Mouse (Mus musculus): ENCODE results near the gene Serinc4.

Gene Serinc4

GRCm38 (mm10) chr2:121447006-121447405 lies 9.6 kb downstream of the Serinc4 start:
- WGBS, result 88% methylated on average over 3 of the region's 3 CpGs

GRCm38 (mm10) chr2:121446506-121446905 lies 10.1 kb downstream of the Serinc4 start:
- 87% methylated on average over 4 of the region's 4 CpGs for WGBS

- WGBS, result 86% methylated on average over 3 of the region's 3 CpGs
Measured at GRCm38 (mm10) chr2:121445117-121445516, 11.5 kb downstream of the Serinc4 start.

- WGBS, result 93% methylated on average over 1 of the region's 1 CpGs
Measured at GRCm38 (mm10) chr2:121444178-121444577, 12.4 kb downstream of the Serinc4 start, which contains the start of gene Ell3. Gene Ell3, minus strand, starts transcription at chr2:121444278.

- 17% methylated on average over 8 of the region's 8 CpGs for WGBS
Measured at GRCm38 (mm10) chr2:121443068-121443349, 13.6 kb downstream of the Serinc4 start.

GRCm38 (mm10) chr2:121442259-121443067 lies 14.1 kb downstream of the Serinc4 start:
- 1% methylated on average over 30 of the region's 30 CpGs for WGBS

- WGBS, result 19% methylated on average over 11 of the region's 11 CpGs
Measured at GRCm38 (mm10) chr2:121441800-121442199, 14.8 kb downstream of the Serinc4 start.

GRCm38 (mm10) chr2:121440834-121441605 lies 15.6 kb downstream of the Serinc4 start:
- WGBS, result 74% methylated on average over 5 of the region's 5 CpGs

GRCm38 (mm10) chr2:121439746-121440145 lies 16.8 kb downstream of the Serinc4 start:
- 77% methylated on average over 4 of the region's 4 CpGs for WGBS

- WGBS, result 97% methylated on average over 1 of the region's 1 CpGs
Measured at GRCm38 (mm10) chr2:121434854-121435253, 21.7 kb downstream of the Serinc4 start.

- WGBS, result 87% methylated on average over 2 of the region's 2 CpGs
Measured at GRCm38 (mm10) chr2:121425890-121426289, 30.7 kb downstream of the Serinc4 start.

GRCm38 (mm10) chr2:121423166-121423565 lies 33.4 kb downstream of the Serinc4 start:
- 84% methylated on average over 2 of the region's 2 CpGs for WGBS

- WGBS, result 58% methylated on average over 3 of the region's 3 CpGs
Measured at GRCm38 (mm10) chr2:121418476-121418875, 38.1 kb downstream of the Serinc4 start.

GRCm38 (mm10) chr2:121416356-121416755 lies 40.2 kb downstream of the Serinc4 start:
- 88% methylated on average over 6 of the region's 6 CpGs for WGBS

- 38% methylated on average over 3 of the region's 3 CpGs for WGBS
Measured at GRCm38 (mm10) chr2:121415591-121415990, 41.0 kb downstream of the Serinc4 start.

GRCm38 (mm10) chr2:121415103-121415502 lies 41.5 kb downstream of the Serinc4 start:
- WGBS, result 19% methylated on average over 3 of the region's 3 CpGs

- WGBS, result under 1% methylated on average over 31 of the region's 32 CpGs
Measured at GRCm38 (mm10) chr2:121414139-121414685, 42.4 kb downstream of the Serinc4 start.

- under 1% methylated on average over 66 of the region's 68 CpGs for WGBS
Measured at GRCm38 (mm10) chr2:121413387-121414042, 43.1 kb downstream of the Serinc4 start, which contains the start of the genes Pdia3 and Catsper2. Gene Pdia3, plus strand, starts transcription at chr2:121413775. Gene Catsper2, minus strand, starts transcription at chr2:121413792.

GRCm38 (mm10) chr2:121412843-121413386 lies 43.7 kb downstream of the Serinc4 start:
- WGBS, result 7% methylated on average over 4 of the region's 4 CpGs

- 42% methylated on average over 4 of the region's 4 CpGs for WGBS
Measured at GRCm38 (mm10) chr2:121408160-121408559, 48.4 kb downstream of the Serinc4 start.

GRCm38 (mm10) chr2:121396624-121397023 lies 60.0 kb downstream of the Serinc4 start:
- 13% methylated on average over 8 of the region's 8 CpGs for WGBS

All from cerebral cortex, adult 2 months (tissue).